Mouse (Mus musculus): ENCODE data around the gene Rabggtb. TPM values are rescaled to one million over a fixed set of nuclear protein-coding genes. Genes with fewer than 3 reads are reported as not detected.

The Rabggtb gene
- polyA plus RNA-seq, 1 experiment from 2014 or later, result 29.1 TPM

DNA sequence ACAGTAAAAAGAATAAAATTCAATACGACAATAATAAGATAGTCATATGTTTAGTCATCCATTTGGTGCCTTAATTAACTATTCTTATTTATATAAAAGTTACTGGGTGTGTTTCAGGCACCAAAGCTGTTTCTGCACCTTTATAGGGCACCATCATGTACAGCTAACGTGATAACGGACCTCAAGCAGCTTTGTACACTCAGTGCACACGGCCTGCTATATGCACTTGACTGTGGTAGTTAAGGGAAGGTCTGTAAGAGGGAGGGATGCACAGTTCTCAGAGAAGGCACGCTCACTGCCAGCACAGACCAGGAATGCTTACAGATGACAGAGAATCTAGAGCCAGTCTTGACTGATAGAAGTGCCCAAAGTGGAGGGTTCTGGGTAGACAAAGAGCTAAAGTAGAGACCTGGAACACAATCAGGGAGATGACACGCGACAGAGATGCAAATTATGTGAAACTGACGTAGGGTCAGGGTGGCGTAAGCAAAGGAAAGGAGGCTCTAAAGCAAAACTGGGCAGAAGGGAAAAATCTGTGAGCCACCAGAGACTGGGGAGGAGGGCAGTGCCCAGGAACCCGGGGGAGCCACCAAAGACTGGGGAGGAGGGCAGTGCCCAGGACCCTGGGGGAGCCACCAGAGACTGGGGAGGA is 54.3 kb downstream of the Rabggtb start:
- Histone ChIP-seq H3K4me1 (ENCODE audit: control insufficient read depth, low read depth, low read length) (peaks cover 22% of the 10 kb centered on the region), H3K27ac (ENCODE audit: low read length) (no peak overlapping the region), H3K4me3 (ENCODE audit: low read depth, low read length) (no peak overlapping the region), H3K36me3 (ENCODE audit: control insufficient read depth, insufficient read depth) (no peaks in the 10 kb centered on the region), H3K9ac (ENCODE audit: low read depth, low read length) (no peak overlapping the region), H3K9me3 (replicated peaks; ENCODE audit: control insufficient read depth, low read length) (no peaks in the 10 kb centered on the region), H3K27me3 (ENCODE audit: control insufficient read depth, insufficient read depth, low read depth, low read length) (no peaks in the 10 kb centered on the region), H3K4me2 (ENCODE audit: low read depth, low read length) (no peak overlapping the region)
- 69% methylated on average over 10 of the region's 10 CpGs for WGBS (ENCODE audit: insufficient replicate concordance)
- no peak for ATAC-seq (ENCODE audit: low read depth)

Other genes with a start within 250 kb of the Rabggtb start
- 10.5 and 12.0 TPM in 2 replicates for gene St6galnac3, start 187.8 kb downstream of the Rabggtb start, polyA plus RNA-seq (2015; fragmentation: Nextera tagmentation; extraction: Ambion mirVana)
- gene Asb17, start 68.8 kb downstream of the Rabggtb start, polyA plus RNA-seq (2015; fragmentation: Nextera tagmentation; extraction: Ambion mirVana), result 2.2 and 2.4 TPM in 2 replicates
- gene Msh4, start 6.9 kb downstream of the Rabggtb start, polyA plus RNA-seq (2015; fragmentation: Nextera tagmentation; extraction: Ambion mirVana), result 0.04 TPM in 1 of 2 replicates, not detected in the other
- 133 and 157 TPM in 2 replicates for gene Acadm, start 31.6 kb upstream of the Rabggtb start, polyA plus RNA-seq (2015; fragmentation: Nextera tagmentation; extraction: Ambion mirVana)
- gene Slc44a5, start 60.4 kb upstream of the Rabggtb start, polyA plus RNA-seq (2015; fragmentation: Nextera tagmentation; extraction: Ambion mirVana), result 0.18 and 0.22 TPM in 2 replicates

All from liver, embryonic 16.5 days (tissue).